Mouse (Mus musculus): ENCODE data around the gene Fnip1. TPM values are rescaled to one million over a fixed set of nuclear protein-coding genes. Genes with fewer than 3 reads are reported as not detected.

Gene Fnip1
- polyA plus RNA-seq, 1 experiment from 2014 or later: 12.6 TPM

GRCm38 (mm10) chr11:54413017-54413416 lies 25.0 kb upstream of the Fnip1 start:
- Histone ChIP-seq H3K4me3 (ENCODE audit: low read length) (no peak overlapping the region), H3K36me3 (ENCODE audit: control insufficient read depth, insufficient read depth, low read length) (no peaks in the 10 kb centered on the region), H3K9ac (ENCODE audit: low read depth, low read length) (no peak overlapping the region), H3K27ac (ENCODE audit: low read depth, low read length) (no peak overlapping the region), H3K9me3 (ENCODE audit: control insufficient read depth, low read length) (no peaks in the 10 kb centered on the region), H3K27me3 (ENCODE audit: control insufficient read depth, insufficient read depth, low read length) (no peaks in the 10 kb centered on the region), H3K4me2 (replicated peaks; ENCODE audit: low read depth, low read length) (no peak overlapping the region), H3K4me1 (ENCODE audit: control insufficient read depth, insufficient read depth, low read length) (no peaks in the 10 kb centered on the region)
- WGBS: 52% methylated on average over 6 of the region's 6 CpGs
- ATAC-seq (ENCODE audit: low FRiP score, low TSS enrichment): no peak

GRCm38 (mm10) chr11:54423007-54423406 lies 15.0 kb upstream of the Fnip1 start:
- Histone ChIP-seq H3K4me1 (ENCODE audit: control insufficient read depth, insufficient read depth, low read length) (no peaks in the 10 kb centered on the region), H3K9me3 (ENCODE audit: control insufficient read depth, low read length) (no peaks in the 10 kb centered on the region), H3K27me3 (ENCODE audit: control insufficient read depth, insufficient read depth, low read length) (no peaks in the 10 kb centered on the region; the same call in 1 of the 2 replicates), H3K27ac (ENCODE audit: low read depth, low read length) (no peak overlapping the region), H3K9ac (ENCODE audit: low read depth, low read length) (no peak overlapping the region), H3K36me3 (ENCODE audit: control insufficient read depth, insufficient read depth, low read length) (no peaks in the 10 kb centered on the region), H3K4me3 (ENCODE audit: low read length) (no peak overlapping the region), H3K4me2 (replicated peaks; ENCODE audit: low read depth, low read length) (no peak overlapping the region)
- ATAC-seq (ENCODE audit: low FRiP score, low TSS enrichment): no peak
- 77% methylated on average over 4 of the region's 4 CpGs for WGBS

GRCm38 (mm10) chr11:54426267-54426666 lies 11.7 kb upstream of the Fnip1 start:
- no peaks in the 10 kb centered on the region for H3K27me3 ChIP-seq (ENCODE audit: control insufficient read depth, insufficient read depth, low read length)
- H3K36me3 ChIP-seq (ENCODE audit: control insufficient read depth, insufficient read depth, low read length): no peaks in the 10 kb centered on the region
- H3K27ac ChIP-seq (ENCODE audit: low read depth, low read length): no peak overlapping the region
- H3K4me3 ChIP-seq (ENCODE audit: low read length): no peak overlapping the region
- no peak for ATAC-seq (ENCODE audit: low FRiP score, low TSS enrichment)
- H3K9ac ChIP-seq (ENCODE audit: low read depth, low read length): no peak overlapping the region
- 83% methylated on average over 5 of the region's 5 CpGs for WGBS
- no peak overlapping the region for H3K4me2 ChIP-seq (replicated peaks; ENCODE audit: low read depth, low read length)
- H3K9me3 ChIP-seq (ENCODE audit: control insufficient read depth, low read length): no peaks in the 10 kb centered on the region
- no peaks in the 10 kb centered on the region for H3K4me1 ChIP-seq (ENCODE audit: control insufficient read depth, insufficient read depth, low read length)

- Histone ChIP-seq H3K4me2 (replicated peaks; ENCODE audit: low read depth, low read length) (no peak overlapping the region), H3K27me3 (ENCODE audit: control insufficient read depth, insufficient read depth, low read length) (no peaks in the 10 kb centered on the region), H3K9me3 (ENCODE audit: control insufficient read depth, low read length) (no peaks in the 10 kb centered on the region), H3K4me3 (ENCODE audit: low read length) (no peak overlapping the region), H3K36me3 (ENCODE audit: control insufficient read depth, insufficient read depth, low read length) (no peaks in the 10 kb centered on the region), H3K9ac (ENCODE audit: low read depth, low read length) (no peak overlapping the region), H3K27ac (ENCODE audit: low read depth, low read length) (no peak overlapping the region), H3K4me1 (ENCODE audit: control insufficient read depth, insufficient read depth, low read length) (no peaks in the 10 kb centered on the region)
- ATAC-seq (ENCODE audit: low FRiP score, low TSS enrichment): no peak
- 72% methylated on average over 2 of the region's 2 CpGs for WGBS
Measured at GRCm38 (mm10) chr11:54427138-54427537, 10.9 kb upstream of the Fnip1 start.

- no peak for ATAC-seq (ENCODE audit: low FRiP score, low TSS enrichment)
- Histone ChIP-seq H3K36me3 (ENCODE audit: control insufficient read depth, insufficient read depth, low read length) (no peaks in the 10 kb centered on the region), H3K4me1 (ENCODE audit: control insufficient read depth, insufficient read depth, low read length) (no peaks in the 10 kb centered on the region), H3K4me2 (replicated peaks; ENCODE audit: low read depth, low read length) (no peak overlapping the region), H3K27ac (ENCODE audit: low read depth, low read length) (no peak overlapping the region), H3K27me3 (ENCODE audit: control insufficient read depth, insufficient read depth, low read length) (no peaks in the 10 kb centered on the region), H3K9me3 (ENCODE audit: control insufficient read depth, low read length) (no peaks in the 10 kb centered on the region), H3K4me3 (ENCODE audit: low read length) (no peak overlapping the region), H3K9ac (ENCODE audit: low read depth, low read length) (no peak overlapping the region)
- 78% methylated on average over 12 of the region's 12 CpGs for WGBS
Measured at GRCm38 (mm10) chr11:54427695-54428352, 10.2 kb upstream of the Fnip1 start.

GRCm38 (mm10) chr11:54429224-54429623 lies 8.8 kb upstream of the Fnip1 start:
- no peaks in the 10 kb centered on the region for H3K4me1 ChIP-seq (ENCODE audit: control insufficient read depth, insufficient read depth, low read length)
- H3K36me3 ChIP-seq (ENCODE audit: control insufficient read depth, insufficient read depth, low read length): no peaks in the 10 kb centered on the region
- H3K9ac ChIP-seq (ENCODE audit: low read depth, low read length): no peak overlapping the region
- ATAC-seq (ENCODE audit: low FRiP score, low TSS enrichment): no peak
- 20% methylated on average over 2 of the region's 2 CpGs for WGBS
- H3K4me2 ChIP-seq (replicated peaks; ENCODE audit: low read depth, low read length): no peak overlapping the region
- H3K9me3 ChIP-seq (ENCODE audit: control insufficient read depth, low read length): no peaks in the 10 kb centered on the region
- H3K4me3 ChIP-seq (ENCODE audit: low read length): no peak overlapping the region
- no peak overlapping the region for H3K27ac ChIP-seq (ENCODE audit: low read depth, low read length)
- H3K27me3 ChIP-seq (ENCODE audit: control insufficient read depth, insufficient read depth, low read length): no peaks in the 10 kb centered on the region

- Histone ChIP-seq H3K9ac (ENCODE audit: low read depth, low read length) (no peak overlapping the region), H3K27ac (ENCODE audit: low read depth, low read length) (no peak overlapping the region), H3K36me3 (ENCODE audit: control insufficient read depth, insufficient read depth, low read length) (no peaks in the 10 kb centered on the region), H3K27me3 (ENCODE audit: control insufficient read depth, insufficient read depth, low read length) (no peaks in the 10 kb centered on the region), H3K4me1 (ENCODE audit: control insufficient read depth, insufficient read depth, low read length) (no peaks in the 10 kb centered on the region), H3K4me2 (replicated peaks; ENCODE audit: low read depth, low read length) (no peak overlapping the region), H3K4me3 (ENCODE audit: low read length) (no peak overlapping the region), H3K9me3 (ENCODE audit: control insufficient read depth, low read length) (no peaks in the 10 kb centered on the region)
- no peak for ATAC-seq (ENCODE audit: low FRiP score, low TSS enrichment)
- WGBS: 100% methylated on average over 1 of the region's 1 CpGs
Measured at GRCm38 (mm10) chr11:54435797-54436196, 2.2 kb upstream of the Fnip1 start.

- no peaks in the 10 kb centered on the region for H3K9me3 ChIP-seq (ENCODE audit: control insufficient read depth, low read length)
- H3K27ac ChIP-seq (ENCODE audit: low read depth, low read length): no peak overlapping the region
- peak overlapping the region; percentile 72 for H3K4me3 ChIP-seq (ENCODE audit: low read length)
- ATAC-seq (ENCODE audit: low FRiP score, low TSS enrichment): no peak
- no peaks in the 10 kb centered on the region for H3K27me3 ChIP-seq (ENCODE audit: control insufficient read depth, insufficient read depth, low read length)
- no peaks in the 10 kb centered on the region for H3K36me3 ChIP-seq (ENCODE audit: control insufficient read depth, insufficient read depth, low read length)
- H3K9ac ChIP-seq (ENCODE audit: low read depth, low read length): peak overlapping the region; percentile 86
- WGBS: 53% methylated on average over 8 of the region's 8 CpGs
- H3K4me2 ChIP-seq (replicated peaks; ENCODE audit: low read depth, low read length): peak overlapping the region; percentile 39; the same call in 1 of the 2 replicates
- no peaks in the 10 kb centered on the region for H3K4me1 ChIP-seq (ENCODE audit: control insufficient read depth, insufficient read depth, low read length)
Measured at GRCm38 (mm10) chr11:54437310-54437822, 633 bp upstream of the Fnip1 start.

- under 1% methylated on average over 33 of the region's 47 CpGs for WGBS
- H3K9me3 ChIP-seq (ENCODE audit: control insufficient read depth, low read length): no peaks in the 10 kb centered on the region
- ATAC-seq (ENCODE audit: low FRiP score, low TSS enrichment): no peak; the same call in 1 of the 2 replicates
Measured at GRCm38 (mm10) chr11:54438366-54438781, 375 bp downstream of the Fnip1 start.

More at GRCm38 (mm10) chr11:54438366-54438781, 375 bp downstream of the Fnip1 start:
- H3K36me3 ChIP-seq (ENCODE audit: control insufficient read depth, insufficient read depth, low read length): no peaks in the 10 kb centered on the region
- peak overlapping the region; percentile 72 for H3K4me3 ChIP-seq (ENCODE audit: low read length)
- H3K4me1 ChIP-seq (ENCODE audit: control insufficient read depth, insufficient read depth, low read length): no peaks in the 10 kb centered on the region
- peak overlapping the region; percentile 86 for H3K9ac ChIP-seq (ENCODE audit: low read depth, low read length)
- H3K27ac ChIP-seq (ENCODE audit: low read depth, low read length): peak overlapping the region; percentile 79; the same call in 1 of the 2 replicates
- peak overlapping the region; percentile 55 for H3K4me2 ChIP-seq (replicated peaks; ENCODE audit: low read depth, low read length)
- no peaks in the 10 kb centered on the region for H3K27me3 ChIP-seq (ENCODE audit: control insufficient read depth, insufficient read depth, low read length)

Data from kidney, embryonic 14.5 days (tissue).